Mouse (Mus musculus): ENCODE data around the gene Mrps16. TPM values are rescaled to one million over a fixed set of nuclear protein-coding genes. Genes with fewer than 3 reads are reported as not detected.

Gene Mrps16
- polyA plus RNA-seq, 1 experiment from 2014 or later, result 49.9 TPM

DNA sequence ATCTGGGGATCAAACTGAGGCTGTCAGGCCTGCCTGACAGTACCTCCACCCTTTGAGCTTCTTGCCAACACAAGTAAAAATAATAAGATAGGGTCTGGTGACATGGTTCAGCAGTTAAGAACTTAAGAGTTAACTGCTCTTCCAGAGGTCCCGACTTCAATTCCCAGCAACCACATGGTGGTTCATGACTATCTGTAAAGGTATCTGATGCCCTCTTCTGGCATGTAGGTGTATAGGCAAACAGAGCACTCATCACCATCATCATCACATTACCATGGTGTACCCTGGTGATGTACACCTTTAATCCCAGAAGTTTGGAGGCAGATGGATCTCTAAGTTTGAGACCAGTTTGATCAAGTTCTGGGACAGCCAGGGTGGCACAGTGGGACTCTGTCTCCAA is 35.2 kb upstream of the Mrps16 start:
- ATAC-seq (no peak), DNase-seq (no peak)
- Histone ChIP-seq H3K4me2 (ENCODE audit: low read depth, low read length) (no peak overlapping the region), H3K4me3 (ENCODE audit: low read depth, low read length) (no peak overlapping the region), H3K36me3 (replicated peaks; ENCODE audit: insufficient read depth, low read length) (no peaks in the 10 kb centered on the region), H3K4me1 (ENCODE audit: insufficient read depth) (no peaks in the 10 kb centered on the region), H3K27ac (ENCODE audit: low read depth) (no peak overlapping the region), H3K9me3 (ENCODE audit: low read length) (no peaks in the 10 kb centered on the region), H3K9ac (replicated peaks) (no peak overlapping the region), H3K27me3 (ENCODE audit: insufficient read depth, low read length) (no peaks in the 10 kb centered on the region)
- TF ChIP-seq EP300 (IDR thresholded peaks at IDR 0.05; ENCODE audit: low read depth) (no peak), CTCF (IDR thresholded peaks at IDR 0.05; ENCODE audit: low read depth) (peak; percentile 40; the same call in 1 of the 2 replicates)
- 38% methylated on average over 1 of the region's 1 CpGs for WGBS (ENCODE audit: insufficient replicate concordance)

DNA sequence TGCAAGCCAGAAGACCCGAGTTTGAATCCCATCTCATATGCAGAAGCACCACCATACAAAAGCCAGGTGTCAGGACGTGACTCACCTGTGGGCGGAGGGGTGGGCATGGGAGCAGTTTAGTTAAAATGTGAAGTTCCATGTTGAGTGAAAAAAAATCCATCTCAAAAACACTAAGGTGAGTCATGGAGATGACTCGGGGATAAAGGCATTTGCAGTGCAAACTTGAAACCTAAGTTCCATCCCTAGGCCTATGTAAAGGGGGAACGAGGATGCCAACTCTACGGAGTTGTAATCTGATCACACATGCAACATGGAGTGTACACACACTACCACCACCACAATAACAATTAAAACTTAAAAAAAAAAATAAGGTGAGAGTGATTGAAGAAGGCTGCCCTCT is 29.6 kb upstream of the Mrps16 start:
- TF ChIP-seq EP300 (IDR thresholded peaks at IDR 0.05; ENCODE audit: low read depth), result no peak
- TF ChIP-seq CTCF (IDR thresholded peaks at IDR 0.05; ENCODE audit: low read depth), result no peak
- no peaks in the 10 kb centered on the region for H3K36me3 ChIP-seq (replicated peaks; ENCODE audit: insufficient read depth, low read length)
- H3K4me3 ChIP-seq (ENCODE audit: low read depth, low read length), result no peak overlapping the region
- H3K4me2 ChIP-seq (ENCODE audit: low read depth, low read length), result no peak overlapping the region
- H3K4me1 ChIP-seq (ENCODE audit: insufficient read depth), result no peaks in the 10 kb centered on the region
- H3K9me3 ChIP-seq (ENCODE audit: low read length), result no peaks in the 10 kb centered on the region
- no peak overlapping the region for H3K27ac ChIP-seq (ENCODE audit: low read depth)
- H3K9ac ChIP-seq (replicated peaks), result no peak overlapping the region
- H3K27me3 ChIP-seq (ENCODE audit: insufficient read depth, low read length), result no peaks in the 10 kb centered on the region
- DNase-seq, result no peak
- WGBS (ENCODE audit: insufficient replicate concordance), result 74% methylated on average over 6 of the region's 6 CpGs
- no peak for ATAC-seq

DNA sequence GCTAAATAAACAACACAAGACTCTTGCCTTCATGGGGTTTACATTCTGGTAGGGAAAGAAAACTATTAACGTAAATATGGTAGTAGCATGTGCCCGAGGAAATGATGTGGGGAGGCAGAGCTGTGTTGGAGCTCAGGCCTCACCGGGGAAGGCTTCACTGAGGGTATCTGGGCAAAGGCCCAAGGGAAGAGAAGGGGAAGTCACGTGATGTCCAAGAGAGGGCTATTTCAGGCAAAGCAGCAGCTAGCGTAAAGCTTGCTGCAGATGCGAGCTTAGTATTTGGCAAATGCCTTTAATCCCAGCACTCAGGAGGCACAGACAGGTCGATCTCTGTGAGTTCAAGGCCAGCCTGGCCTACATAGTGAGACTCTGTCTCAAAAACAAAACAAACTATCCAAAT is 28.8 kb upstream of the Mrps16 start:
- H3K9me3 ChIP-seq (ENCODE audit: low read length), result no peaks in the 10 kb centered on the region
- no peak overlapping the region for H3K9ac ChIP-seq (replicated peaks)
- ATAC-seq (no peak), DNase-seq (no peak)
- no peaks in the 10 kb centered on the region for H3K36me3 ChIP-seq (replicated peaks; ENCODE audit: insufficient read depth, low read length)
- no peak overlapping the region for H3K4me2 ChIP-seq (ENCODE audit: low read depth, low read length)
- H3K4me1 ChIP-seq (ENCODE audit: insufficient read depth), result no peaks in the 10 kb centered on the region
- WGBS (ENCODE audit: insufficient replicate concordance), result 51% methylated on average over 7 of the region's 7 CpGs
- no peak overlapping the region for H3K27ac ChIP-seq (ENCODE audit: low read depth)
- no peaks in the 10 kb centered on the region for H3K27me3 ChIP-seq (ENCODE audit: insufficient read depth, low read length)
- H3K4me3 ChIP-seq (ENCODE audit: low read depth, low read length), result no peak overlapping the region
- TF ChIP-seq CTCF (IDR thresholded peaks at IDR 0.05; ENCODE audit: low read depth), result no peak
- no peak for TF ChIP-seq EP300 (IDR thresholded peaks at IDR 0.05; ENCODE audit: low read depth)

DNA sequence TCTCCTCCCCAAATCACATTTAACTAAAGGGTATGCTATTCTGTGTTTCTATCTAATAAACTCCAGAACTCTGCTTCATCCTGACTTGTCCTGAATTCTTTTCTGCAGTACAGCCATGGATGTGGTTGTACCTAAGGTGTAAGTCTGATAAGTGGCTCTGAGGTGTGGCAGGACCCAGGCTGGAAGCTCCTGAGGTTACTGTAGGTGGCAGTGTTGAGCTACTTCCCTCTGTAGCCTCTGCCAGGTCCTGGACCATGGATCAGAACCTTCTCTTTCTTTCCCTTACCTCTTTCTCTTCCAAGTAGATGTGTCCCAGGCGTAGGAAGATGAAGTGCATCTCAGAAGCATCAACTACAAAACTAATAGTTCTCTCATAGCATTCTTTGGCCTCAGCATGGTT is 6.6 kb upstream of the Mrps16 start:
- Histone ChIP-seq H3K36me3 (replicated peaks; ENCODE audit: insufficient read depth, low read length) (no peaks in the 10 kb centered on the region), H3K4me3 (ENCODE audit: low read depth, low read length) (no peak overlapping the region), H3K4me1 (ENCODE audit: insufficient read depth) (no peaks in the 10 kb centered on the region), H3K9ac (replicated peaks) (no peak overlapping the region), H3K27me3 (ENCODE audit: insufficient read depth, low read length) (no peaks in the 10 kb centered on the region), H3K9me3 (ENCODE audit: low read length) (no peaks in the 10 kb centered on the region), H3K4me2 (ENCODE audit: low read depth, low read length) (no peak overlapping the region), H3K27ac (ENCODE audit: low read depth) (no peak overlapping the region)
- 52% methylated on average over 1 of the region's 1 CpGs for WGBS (ENCODE audit: insufficient replicate concordance)
- DNase-seq, result peak; percentile 38
- TF ChIP-seq EP300 (IDR thresholded peaks at IDR 0.05; ENCODE audit: low read depth) (no peak), CTCF (IDR thresholded peaks at IDR 0.05; ENCODE audit: low read depth) (peak; percentile 80)
- ATAC-seq, result 0 out of 2 replicates have a peak, but pooled peaks have one; percentile 49

DNA sequence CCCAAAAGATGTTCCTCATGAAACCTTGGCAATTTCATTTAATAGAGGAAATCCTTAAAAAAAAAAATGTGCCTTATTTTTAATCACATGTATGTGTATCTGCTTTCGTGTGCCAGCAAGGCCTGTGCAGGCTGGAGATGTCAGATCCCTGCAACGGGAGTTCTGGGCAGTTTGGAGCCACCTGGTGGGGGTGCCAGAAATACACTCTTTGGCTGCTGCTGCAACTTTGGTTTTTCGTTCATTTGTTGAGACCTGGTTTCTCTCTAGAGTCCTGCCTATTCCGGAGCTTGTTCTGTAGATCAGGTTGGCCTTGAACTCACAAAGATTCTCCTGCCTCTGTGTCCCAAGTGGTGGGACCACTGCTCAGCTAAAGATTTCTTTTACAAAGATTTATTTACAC is 5.4 kb upstream of the Mrps16 start:
- 39% methylated on average over 4 of the region's 4 CpGs for WGBS (ENCODE audit: insufficient replicate concordance)
- H3K9me3 ChIP-seq (ENCODE audit: low read length), result no peaks in the 10 kb centered on the region
- no peak overlapping the region for H3K27ac ChIP-seq (ENCODE audit: low read depth)
- no peaks in the 10 kb centered on the region for H3K27me3 ChIP-seq (ENCODE audit: insufficient read depth, low read length)
- no peak overlapping the region for H3K4me2 ChIP-seq (ENCODE audit: low read depth, low read length)
- no peak for TF ChIP-seq EP300 (IDR thresholded peaks at IDR 0.05; ENCODE audit: low read depth)
- TF ChIP-seq CTCF (IDR thresholded peaks at IDR 0.05; ENCODE audit: low read depth), result peak; percentile 57
- peaks cover 5% of the 10 kb centered on the region; the same call in 1 of the 2 replicates for H3K4me1 ChIP-seq (ENCODE audit: insufficient read depth)
- H3K4me3 ChIP-seq (ENCODE audit: low read depth, low read length), result no peak overlapping the region
- ATAC-seq, result no peak
- no peak overlapping the region for H3K9ac ChIP-seq (replicated peaks)
- DNase-seq, result peak; percentile 41
- H3K36me3 ChIP-seq (replicated peaks; ENCODE audit: insufficient read depth, low read length), result no peaks in the 10 kb centered on the region

DNA sequence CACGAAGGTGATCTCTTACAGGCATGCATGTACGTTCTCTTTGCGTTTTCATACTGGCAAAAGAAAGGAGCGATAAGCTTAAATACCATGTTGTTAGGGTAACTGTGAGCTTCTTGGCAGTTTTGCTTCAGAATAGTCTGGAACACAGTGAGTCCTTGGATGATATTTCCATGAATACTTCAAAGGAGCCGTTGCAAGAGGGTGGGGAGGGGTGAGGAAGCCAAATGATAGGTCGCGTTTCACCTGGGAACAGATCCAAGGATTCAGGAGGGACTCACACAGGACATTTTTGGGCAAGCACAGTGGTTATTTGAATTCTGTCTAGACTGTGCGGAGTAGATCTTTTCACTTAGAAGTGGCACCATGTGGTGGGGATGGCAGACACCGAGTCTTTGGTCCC is 3.8 kb upstream of the Mrps16 start:
- no peak overlapping the region for H3K4me2 ChIP-seq (ENCODE audit: low read depth, low read length)
- no peaks in the 10 kb centered on the region for H3K9me3 ChIP-seq (ENCODE audit: low read length)
- ATAC-seq (no peak), DNase-seq (no peak)
- no peaks in the 10 kb centered on the region for H3K27me3 ChIP-seq (ENCODE audit: insufficient read depth, low read length)
- no peak overlapping the region for H3K27ac ChIP-seq (ENCODE audit: low read depth)
- no peaks in the 10 kb centered on the region for H3K36me3 ChIP-seq (replicated peaks; ENCODE audit: insufficient read depth, low read length)
- TF ChIP-seq EP300 (IDR thresholded peaks at IDR 0.05; ENCODE audit: low read depth) (no peak), CTCF (IDR thresholded peaks at IDR 0.05; ENCODE audit: low read depth) (no peak)
- 83% methylated on average over 9 of the region's 9 CpGs for WGBS (ENCODE audit: insufficient replicate concordance)
- H3K9ac ChIP-seq (replicated peaks), result no peak overlapping the region
- H3K4me1 ChIP-seq (ENCODE audit: insufficient read depth), result peaks cover 8% of the 10 kb centered on the region
- no peak overlapping the region for H3K4me3 ChIP-seq (ENCODE audit: low read depth, low read length)

DNA sequence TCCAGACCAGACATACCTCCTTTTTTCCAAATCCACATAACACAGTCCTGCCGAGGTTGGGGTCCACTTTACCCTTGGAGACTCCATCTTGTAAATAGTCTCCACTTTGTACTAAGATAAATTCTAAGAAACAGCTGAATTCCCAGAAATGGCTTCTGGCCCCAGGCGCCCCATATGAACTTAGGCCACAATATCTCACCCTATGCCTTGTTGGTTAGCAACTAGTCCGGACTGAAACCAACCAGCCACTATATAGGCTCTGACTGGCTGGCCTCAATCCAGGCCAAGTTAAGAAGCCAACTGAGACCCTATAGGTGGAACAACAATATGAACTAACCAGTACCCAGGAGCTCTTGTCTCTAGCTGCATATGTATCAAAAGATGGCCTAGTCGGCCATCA is 1.1 kb downstream of the Mrps16 start:
- Histone ChIP-seq H3K4me1 (ENCODE audit: insufficient read depth) (peaks cover 21% of the 10 kb centered on the region), H3K9me3 (ENCODE audit: low read length) (no peaks in the 10 kb centered on the region), H3K27me3 (ENCODE audit: insufficient read depth, low read length) (no peaks in the 10 kb centered on the region), H3K9ac (replicated peaks) (no peak overlapping the region), H3K4me2 (ENCODE audit: low read depth, low read length) (peak overlapping the region; percentile 73), H3K27ac (ENCODE audit: low read depth) (no peak overlapping the region), H3K4me3 (ENCODE audit: low read depth, low read length) (0 out of 2 replicates have a peak overlapping the region, but pooled peaks have one; percentile 81), H3K36me3 (replicated peaks; ENCODE audit: insufficient read depth, low read length) (peaks cover 16% of the 10 kb centered on the region; the same call in 1 of the 2 replicates)
- ATAC-seq (no peak), DNase-seq (no peak)
- whole genome bisulfite sequencing (ENCODE audit: insufficient replicate concordance), result 61% methylated on average over 3 of the region's 4 CpGs
- TF ChIP-seq EP300 (IDR thresholded peaks at IDR 0.05; ENCODE audit: low read depth), result no peak
- no peak for TF ChIP-seq CTCF (IDR thresholded peaks at IDR 0.05; ENCODE audit: low read depth)

All from liver, postnatal 0 days (tissue).